Mouse (Mus musculus) cerebellum, postnatal 10 days (tissue): ENCODE data around the gene Golph3.
A peak's percentile ranks its signal among the peaks of the same experiment; 100 is the strongest.
"Not testable (repeated sequence)": the region's sequence is repeated elsewhere in the genome, so short reads cannot be mapped to it uniquely, and the experiment has no call there.

Experiments
- DNase-seq, 2 experiments: peaks; one replicate each; pipeline ENCODE4 v3.0.0; 2021; ENCODE audit warnings: mixed read lengths in 2 of 2

Gene Golph3

DNA sequence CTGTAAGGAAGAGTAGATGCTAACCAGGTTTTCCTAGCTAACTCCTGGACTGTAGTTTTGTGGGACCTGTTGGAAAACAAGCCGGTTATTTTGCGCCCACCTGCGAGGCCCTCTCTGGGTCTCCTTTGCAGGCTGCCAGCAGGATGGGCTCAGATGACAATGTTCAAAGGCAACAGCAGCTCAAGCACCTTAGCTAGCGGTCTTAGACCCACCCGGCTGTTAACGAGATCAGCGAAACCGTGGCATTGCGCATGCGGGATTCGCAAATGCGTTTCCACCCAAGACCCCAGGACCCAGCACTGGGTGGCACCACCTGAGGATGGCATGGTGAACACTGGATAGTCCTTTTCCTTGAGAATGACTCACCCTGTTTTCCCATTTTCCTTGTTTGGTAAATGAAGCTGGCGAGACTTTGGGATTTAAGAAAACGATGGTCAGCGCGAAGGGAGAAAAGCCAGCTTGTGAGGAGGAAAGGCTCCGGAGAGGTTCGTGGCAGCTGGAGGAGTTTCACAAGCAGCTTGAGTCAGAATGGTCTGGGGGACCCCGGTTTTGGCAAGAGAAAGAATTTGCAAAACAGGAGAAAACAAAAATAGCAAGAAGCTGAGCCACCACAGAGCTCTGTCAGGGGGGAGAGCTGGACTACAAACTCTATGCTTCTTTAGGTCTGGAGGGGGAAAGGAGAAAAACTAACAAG, 39.4 kb downstream of the Golph3 start:
- DNase-seq = no peak

DNA sequence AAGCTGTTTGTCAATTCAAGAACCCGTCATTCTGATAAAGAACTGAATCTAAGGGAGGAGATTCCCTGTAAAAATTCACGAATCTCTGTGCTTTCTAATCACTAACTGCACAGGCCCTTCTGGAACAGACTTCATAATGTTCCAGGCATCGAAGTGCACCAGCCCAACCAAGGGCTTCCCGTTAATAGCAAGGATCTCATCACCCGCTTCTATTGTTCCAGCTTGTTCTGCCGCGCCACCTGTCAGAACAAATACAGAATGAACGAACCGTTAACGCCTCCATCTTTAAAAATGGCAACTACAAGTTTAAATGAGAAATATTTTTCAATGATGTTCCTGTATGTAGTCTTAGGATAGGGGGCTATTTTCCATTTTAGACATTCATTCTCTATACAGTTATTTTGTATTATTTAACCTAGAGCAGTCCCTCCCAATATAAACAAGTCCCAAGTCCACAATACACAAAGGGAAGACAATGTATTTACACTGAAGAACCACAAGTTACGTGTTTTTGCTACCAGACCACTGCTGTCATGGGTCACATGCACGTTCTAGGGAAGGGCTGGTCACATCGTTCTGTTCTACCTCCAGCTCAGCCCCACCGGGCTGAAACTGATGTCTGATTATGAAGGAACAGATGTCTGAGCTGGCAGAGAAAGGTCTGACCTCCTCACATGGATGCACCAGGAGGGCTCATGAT, 40.9 kb downstream of the Golph3 start:
- no peak for DNase-seq

DNA sequence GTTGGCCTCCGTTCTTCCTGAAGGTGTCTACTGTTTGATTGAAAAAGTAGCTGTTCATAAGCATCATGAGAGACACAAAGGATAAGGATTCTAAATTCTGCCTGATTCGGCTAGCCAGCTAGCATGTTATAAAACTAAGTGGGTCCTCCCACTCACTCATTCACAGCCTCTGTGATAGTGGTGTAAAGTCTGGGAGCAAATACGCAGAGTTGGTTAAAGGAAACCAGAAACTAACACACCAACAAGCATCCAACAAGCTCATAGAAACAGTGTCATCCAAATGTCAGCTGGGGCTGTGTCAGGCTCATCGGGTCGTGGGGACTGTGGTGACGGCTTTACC, 41.4 kb downstream of the Golph3 start:
- DNase-seq = no peak

DNA sequence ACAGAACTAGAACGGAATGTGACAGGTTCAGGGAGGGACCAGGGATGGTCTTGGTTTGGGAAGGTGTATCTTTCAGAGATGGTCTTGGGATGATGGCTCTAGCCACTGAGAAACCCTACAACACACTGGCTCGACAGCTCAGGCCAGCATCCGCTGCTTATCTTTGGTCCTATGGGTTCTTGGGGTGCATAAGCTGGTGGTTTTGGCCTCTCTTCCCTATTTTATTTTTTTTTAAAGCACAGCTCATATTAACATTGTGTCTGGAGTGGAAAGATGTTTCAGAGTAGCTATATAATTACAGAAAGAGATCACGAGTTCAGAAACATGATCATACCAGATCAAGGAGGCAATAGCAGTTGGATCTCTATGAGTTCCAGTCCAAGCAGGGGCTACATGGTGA, 42.8 kb downstream of the Golph3 start:
- DNase-seq = no peak

DNA sequence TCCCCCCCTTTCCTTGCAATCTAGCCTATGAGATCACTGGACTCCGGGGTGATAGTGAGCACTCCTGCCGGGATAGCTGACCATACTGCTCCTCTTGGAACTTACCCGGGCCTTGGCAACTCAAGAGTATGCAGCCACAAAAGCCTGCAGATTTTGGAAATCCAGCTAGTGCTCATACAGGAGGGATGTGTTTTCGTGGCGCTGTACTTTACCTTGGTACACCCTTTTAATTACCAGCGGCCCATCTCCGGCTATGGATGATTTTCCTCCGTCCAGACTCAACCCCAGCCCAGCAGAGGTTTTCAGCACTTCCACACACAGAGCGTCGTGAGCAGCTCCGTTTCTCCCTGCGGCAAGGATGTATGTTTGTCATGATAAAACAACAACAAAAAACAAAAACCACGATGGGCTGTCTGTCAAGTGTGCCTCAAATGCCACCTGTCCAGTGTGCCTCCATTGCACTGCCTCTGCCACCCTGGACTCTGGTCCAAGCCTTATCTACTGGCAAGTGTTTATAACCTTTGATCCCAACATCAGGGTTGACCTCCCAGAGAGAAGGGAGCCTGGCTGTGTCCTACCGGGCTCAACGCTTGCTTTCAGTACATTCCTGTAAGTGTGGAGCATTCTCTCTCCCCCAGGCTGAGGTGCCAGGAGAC, 44.3 kb downstream of the Golph3 start:
- no peak for DNase-seq

DNA sequence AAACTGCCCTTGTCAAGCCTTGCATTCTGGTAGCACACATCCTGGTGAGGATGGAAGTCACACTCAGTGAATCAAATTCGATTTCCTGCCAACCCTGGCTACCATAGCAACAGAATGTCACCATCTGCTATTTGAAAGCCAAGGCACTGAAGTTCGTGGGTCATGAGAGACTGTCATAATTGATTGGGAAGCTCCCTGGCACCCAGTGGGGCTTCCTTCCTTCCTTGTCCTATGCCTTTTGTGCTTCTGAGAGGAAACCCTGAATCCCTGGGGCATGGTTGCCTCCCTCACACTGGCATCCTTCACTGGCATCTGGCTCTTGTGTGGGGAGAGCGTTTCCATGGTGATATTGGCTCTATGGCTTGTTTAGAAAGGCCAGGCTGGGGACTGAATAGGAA, 44.8 kb downstream of the Golph3 start:
- peak; percentile 89 to 90 for DNase-seq

DNA sequence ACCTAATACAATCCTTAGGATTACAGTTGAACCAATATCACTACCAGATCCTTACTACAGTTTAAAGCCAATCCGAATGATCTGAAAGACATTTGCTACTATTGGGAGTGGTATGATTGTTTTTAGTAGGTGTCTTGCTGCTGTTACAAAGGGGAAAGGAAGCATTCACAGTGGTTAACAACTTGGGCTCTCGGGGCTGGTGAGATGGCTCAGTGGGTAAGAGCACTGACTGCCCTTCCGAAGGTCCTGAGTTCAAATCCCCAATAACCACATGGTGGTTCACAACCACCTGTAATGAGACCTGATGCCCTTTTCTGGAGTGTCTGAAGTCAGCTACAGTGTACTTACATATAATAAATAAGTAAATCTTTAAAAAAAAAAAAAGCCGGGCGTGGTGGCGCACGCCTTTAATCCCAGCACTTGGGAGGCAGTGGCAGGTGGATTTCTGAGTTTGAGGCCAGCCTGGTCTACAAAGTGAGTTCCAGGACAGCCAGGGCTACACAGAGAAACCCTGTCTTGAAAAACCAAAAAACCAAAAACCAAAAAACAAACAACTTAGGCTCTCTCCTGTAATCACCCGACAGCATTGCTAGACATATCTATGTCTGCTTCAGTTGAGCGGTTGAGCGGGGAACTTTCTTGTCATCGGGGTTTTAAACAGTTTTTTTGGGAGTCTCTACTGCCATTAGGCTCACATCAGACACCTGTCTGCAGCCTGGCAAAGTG, 45.5 kb downstream of the Golph3 start:
- DNase-seq = not testable (repeated sequence)

DNA sequence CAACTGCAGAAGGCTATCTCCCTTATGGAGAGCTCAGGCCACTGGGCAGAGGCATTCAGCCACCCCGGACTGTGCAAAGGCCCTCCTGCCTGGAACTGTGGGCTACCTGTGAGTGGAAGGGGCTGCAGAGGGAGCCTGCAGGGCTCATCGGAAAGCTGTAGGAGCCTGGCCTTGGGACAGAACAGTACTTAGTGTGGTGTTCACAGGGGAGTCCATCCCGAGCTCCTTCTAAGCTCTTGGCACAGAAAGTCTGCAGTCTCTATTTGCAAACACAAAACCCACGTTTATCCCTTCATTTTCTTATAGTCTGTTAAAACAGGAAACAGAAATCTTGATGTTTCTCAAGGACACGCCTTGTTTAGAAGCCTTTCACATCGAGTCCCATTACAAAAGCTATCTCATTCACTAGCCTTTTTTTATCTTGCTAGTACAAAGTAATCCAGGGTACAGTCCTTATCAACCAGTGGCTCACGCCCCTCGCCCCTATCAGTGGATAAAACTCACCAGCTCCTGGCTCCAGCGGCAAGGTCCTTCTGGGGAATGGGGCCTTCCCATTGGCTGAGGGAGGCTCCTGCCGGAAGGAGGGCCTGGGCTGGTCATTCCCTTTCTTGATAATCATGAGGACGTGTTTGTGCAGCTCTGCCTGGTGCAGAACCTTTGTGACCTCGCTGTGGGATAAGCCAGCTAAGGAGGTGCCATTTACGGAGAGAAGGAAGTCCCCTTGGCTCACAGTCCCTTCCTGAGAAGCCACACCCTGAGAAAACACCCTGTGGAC, 46.2 kb downstream of the Golph3 start:
- peak; percentile 17 to 25 for DNase-seq

DNA sequence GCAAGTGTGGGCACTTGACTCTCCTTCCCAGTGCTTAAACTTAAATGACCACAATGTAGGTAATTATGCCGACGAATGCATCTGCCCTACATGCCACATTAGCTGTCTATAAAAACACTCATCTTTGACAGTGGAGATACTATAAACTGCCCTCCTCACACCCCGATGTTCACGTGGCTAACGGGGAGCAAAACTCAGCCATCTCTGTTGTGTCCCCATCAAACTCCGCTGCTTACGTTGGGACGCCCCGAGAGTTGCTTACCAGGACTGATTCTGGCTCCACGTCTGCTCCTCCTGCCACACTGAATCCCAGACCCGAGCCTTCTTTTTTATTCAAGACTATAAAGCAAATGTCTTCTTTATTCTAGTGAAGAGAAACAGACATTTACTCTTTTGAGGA, 47.1 kb downstream of the Golph3 start:
- no peak for DNase-seq

DNA sequence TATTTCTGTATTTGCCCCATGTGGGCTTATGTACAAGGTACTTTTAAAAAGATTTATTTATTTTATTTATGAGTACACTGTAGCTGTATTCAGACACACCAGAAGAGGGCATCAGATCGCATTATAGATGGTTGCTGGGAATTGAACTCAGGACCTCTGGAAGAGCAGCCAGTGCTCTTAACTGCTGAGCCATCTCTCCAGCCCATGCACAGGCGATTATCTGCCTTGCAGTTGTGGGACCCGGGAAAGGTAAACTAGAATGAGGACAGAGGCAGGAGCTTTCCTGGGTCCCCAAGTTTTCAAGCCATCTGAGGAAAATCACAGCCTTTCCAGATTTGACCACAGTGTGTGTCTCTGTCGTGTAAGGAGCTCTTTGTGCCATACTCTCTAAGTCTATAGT, 47.6 kb downstream of the Golph3 start:
- no peak for DNase-seq

DNA sequence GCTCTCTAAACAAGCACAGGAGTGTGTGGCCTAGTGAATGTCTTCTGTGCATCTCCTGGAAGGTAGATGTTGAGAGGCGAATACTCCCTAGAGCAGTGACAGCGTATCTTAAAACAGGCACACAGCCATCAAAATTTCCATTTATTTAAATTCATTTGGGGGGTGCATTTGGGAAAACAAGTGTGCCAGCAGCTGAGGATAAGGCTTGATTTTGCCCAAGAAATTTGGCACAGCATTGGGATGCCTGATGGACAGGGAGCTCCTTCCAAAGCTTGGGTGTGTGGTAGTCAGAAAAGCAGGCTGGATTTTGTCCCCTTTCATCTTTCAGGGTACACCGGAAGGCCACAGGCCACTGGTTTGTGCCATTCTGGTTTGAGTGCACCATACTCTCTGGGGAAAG, 48.8 kb downstream of the Golph3 start:
- DNase-seq = peak in 1 of 2 experiments; percentile 14

DNA sequence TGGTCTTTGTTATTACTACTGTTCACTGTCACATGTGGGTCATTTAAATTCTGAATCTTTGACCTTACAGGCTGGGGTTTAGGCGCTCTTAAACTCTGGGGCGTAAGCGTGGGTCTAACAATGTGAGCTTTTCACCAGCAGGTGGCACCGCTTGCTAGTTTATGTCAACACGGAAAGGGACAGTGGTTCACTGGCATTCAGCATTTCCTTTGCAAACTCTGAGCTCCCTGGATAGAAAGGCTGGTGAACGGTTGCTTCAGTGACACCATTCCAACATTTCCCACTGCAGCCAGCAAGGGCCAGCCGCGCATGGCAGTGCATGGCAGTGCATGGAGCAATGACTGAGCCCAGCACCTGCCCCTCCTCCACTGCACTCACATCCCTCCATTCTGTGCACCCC, 49.9 kb downstream of the Golph3 start:
- peak; percentile 87 to 89 for DNase-seq

DNA sequence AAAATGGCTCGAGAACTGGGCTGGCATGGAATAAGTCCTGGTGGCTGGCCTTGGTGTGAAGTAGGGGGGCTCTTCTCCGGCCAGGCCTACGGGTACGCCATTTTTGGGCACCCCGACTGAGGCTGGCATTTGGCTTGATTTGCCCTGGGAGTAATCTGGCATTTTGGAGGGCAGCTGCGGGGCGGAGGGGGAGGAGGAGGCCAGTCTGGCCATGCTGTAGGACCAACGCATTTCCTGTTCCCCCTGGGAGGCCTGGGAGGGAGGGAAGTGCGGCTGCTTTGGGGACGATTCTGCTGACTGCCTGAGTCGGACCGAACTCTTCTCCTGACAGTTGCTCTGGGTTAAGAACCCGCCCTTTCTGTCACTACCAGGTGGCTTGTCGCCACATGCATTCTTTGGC, 52.2 kb downstream of the Golph3 start:
- DNase-seq = peak; percentile 39 to 50

DNA sequence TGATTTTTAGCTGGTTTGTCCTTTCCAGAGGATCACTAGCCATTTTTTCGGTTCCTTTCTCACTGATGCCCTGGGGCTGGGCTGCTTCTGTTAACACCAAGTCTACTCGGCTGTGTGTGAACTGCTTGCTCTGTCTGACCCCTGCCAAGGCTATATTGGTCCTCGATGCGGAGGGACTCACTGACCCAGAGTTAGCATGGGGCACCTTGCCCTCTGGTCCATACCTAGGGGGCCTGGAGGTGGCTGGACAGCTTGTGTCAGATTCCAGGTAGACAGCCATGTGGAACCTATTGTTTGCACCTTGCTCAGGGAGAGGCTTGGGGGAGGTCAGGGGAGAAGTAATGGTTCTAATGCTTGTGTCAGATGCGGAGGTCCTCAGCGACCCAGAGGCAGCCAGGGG, 52.7 kb downstream of the Golph3 start:
- no peak for DNase-seq

DNA sequence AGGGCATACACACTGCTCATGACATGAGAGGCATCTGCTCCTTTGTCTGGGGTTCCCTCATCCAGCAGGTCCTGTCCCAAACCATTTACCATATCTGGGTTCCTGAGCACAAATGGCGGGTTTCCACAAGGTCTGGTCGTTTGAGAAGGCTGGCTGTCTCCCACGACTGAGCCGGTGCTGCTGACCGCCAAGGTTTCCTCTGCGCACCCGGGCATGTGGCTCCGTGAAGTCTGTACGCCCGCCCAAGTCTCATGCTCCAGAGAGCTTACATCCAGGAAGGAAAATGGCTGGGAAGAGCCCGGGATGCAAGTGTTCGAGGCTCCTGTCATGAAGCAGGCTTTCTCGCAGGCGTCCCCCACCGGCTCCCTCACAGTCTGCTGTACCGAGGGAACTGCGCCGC, 53.7 kb downstream of the Golph3 start:
- DNase-seq = peak in 1 of 2 experiments; percentile 18

DNA sequence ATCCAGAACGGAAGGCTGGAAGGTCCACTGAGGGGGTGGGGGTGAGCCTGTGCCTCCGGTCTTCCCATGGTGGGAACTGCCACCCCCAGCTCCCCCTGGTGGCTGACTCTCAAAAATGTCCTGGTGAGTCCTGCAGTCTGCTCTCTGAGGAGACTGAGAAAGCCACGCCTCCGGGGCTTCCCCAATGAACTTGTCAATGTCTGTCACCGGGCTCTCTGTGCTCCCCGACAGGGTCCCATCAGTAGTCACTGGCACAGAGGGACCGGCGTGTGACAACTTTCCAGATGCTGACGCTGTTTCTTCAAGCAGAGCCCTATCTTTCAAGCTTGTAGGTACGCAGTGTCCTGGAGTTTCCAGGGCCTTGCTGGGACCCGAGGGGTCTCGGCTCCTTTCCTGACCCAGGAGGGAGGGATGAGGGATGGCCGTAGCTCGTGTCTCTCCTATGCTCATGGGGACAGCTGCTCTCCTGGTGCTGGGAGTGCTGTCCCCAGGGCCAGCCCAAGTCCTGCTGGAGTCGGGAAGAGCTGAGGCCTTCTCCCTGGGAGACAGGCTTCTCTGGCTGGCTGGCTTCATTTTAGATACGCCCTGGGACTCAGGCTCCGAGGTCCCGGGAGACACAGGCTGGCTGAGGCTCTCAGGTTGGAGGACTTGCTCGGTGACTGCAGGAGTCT, 54.5 kb downstream of the Golph3 start:
- DNase-seq = peak; percentile 86 to 88

DNA sequence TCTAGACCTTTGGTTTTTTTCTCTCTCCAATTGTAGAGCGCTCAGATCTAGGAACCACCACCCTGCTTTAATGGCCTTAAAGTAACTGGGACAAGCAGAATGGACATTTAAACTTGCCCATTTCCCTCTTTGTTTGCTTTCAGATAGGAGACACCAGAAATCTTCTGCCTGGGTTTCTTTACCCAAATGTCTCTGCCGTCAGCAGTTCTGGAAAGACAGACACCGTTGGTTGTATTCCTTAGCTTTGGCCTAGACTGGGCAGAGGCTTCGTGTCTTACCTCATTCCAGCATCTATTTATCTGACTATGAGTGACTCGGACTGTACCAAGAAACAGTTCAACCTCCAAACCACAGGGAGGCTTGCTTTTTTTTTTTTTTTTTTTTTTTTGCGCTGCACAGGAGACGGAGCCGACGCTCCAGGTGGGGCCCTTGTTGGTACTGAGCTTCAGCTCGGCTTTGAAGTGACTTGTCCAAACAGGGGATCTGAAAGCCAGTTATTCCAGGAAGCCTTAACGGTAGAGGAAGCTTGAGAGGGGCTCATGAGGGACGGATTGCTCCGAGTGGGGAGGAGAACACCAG, 55.3 kb downstream of the Golph3 start:
- DNase-seq = no peak

DNA sequence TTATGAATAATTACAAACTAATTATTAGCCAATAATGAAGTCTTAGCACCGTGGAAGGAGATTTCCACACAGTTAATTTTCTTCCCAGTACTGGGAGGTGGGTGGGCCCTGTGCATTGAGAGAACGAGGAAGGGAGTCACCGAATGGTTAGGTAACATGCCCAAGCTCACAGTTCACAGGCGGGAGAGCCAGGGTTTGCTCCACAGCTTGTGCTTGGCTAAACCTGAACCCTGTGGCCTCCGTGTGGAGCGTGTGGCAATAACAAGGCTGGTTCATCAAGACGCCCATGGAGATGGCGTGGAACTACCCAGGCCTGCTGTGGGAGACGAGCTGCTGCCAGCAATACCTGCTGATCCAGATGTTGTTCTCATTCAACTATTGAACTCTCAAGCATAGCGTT, 56.5 kb downstream of the Golph3 start:
- no peak for DNase-seq

DNA sequence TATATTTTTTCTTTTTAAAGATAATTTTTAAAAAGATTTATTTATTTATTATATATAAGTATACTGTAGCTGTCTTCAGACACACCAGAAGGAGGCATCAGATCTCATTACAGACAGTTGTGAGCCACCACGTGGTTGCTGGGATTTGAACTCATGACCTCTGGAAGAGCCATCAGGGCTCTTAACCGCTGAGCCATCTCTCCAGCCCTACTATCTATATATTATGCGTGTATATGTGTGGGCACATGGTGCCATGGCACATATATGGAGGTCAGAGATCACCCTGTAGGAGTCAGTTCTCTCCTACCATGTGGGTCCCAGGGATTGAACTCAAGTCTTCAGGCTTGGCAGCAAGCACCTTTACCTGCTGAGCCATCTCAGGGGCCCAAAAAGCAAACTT, 58.8 kb downstream of the Golph3 start:
- no peak for DNase-seq

DNA sequence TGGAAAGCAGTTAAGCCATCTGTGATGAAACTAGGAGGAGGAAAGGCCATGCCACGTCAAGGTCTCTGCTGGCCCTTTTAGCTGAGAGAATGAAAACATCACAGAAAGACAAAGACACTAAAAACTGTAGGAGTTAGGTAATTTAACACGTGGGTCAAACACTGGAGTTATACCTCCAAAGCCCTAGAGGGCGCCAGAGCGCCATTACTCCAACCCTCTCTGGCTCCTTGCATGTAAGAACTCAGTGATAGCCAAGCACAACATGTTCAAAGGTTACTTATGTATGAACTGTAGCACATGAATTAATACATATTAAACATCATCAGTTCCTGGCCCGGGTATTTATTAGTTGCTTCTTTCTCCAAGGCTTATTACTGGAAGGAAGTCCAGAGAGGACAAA, 59.3 kb downstream of the Golph3 start:
- DNase-seq = peak in 1 of 2 experiments; percentile 37

DNA sequence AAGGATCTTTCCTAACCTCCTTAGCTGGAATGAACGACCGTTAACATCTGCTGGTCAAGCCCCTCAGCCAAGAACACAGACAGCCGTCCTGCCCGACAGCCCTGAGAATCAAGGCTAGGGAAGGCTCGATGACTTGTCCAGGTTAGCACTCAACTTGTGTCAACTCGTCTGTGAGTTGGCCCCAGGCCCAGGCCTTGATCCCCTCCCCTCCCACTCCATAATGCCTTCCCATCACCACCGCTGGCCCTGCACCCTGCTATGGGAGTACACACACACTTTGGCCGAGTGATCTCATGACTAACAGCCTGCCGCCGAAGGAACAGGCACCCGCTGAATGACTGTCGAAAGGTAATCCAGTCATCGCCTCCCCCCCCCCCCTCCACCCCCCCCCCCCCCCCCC, 63.4 kb downstream of the Golph3 start:
- DNase-seq = peak in 1 of 2 experiments; percentile 41
